Mouse (Mus musculus): ENCODE measurements around the gene Slc38a9.
A peak's percentile ranks its signal among the peaks of the same experiment; 100 is the strongest.

DNA sequence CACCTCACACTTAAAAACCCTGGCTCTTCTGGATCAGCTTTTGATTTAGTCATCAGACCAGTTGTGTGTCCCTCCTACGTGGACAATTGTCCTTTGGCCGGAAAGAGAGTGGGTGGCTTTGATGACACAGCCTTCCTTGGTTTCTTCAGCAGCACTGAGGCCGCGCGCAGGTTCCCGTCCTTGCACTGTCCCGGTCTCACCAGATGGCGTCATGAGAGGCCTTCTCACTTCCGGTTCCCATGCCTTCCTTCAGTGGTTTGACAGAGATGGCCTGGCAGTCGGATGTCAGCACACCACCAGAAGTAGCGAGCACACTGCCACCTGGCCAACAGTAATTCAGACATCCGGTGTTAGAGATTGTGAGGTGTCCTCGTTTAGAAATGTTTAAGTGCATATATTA is 11.2 kb downstream of the Slc38a9 start:
- TF ChIP-seq CTCF (IDR thresholded peaks at IDR 0.05; ENCODE audit: low read depth), result peak; percentile 54
- TF ChIP-seq EP300 (IDR thresholded peaks at IDR 0.05; ENCODE audit: low read depth), result no peak

All from liver, embryonic 14.5 days (tissue).